Mouse (Mus musculus): ENCODE measurements around the gene Trak1.

DNA sequence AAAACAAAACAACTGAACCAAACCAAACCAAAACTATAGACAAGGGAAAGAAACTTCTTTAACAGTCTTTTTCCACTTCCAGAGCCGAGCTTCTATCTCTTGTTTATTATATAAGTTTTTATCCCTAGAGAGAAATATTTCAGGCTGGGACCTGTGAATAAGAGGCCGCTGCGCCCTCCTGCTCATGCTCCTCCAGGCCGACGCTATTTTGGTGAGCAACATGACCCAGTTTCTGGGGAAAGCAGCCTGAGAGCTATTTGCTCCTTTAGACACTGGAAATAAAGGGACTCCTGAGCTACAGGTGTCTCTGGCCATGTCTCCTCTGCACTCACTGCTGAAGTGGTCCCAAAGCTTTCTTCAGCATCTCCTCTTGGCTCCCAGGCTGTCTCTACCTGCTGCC lies 222.7 kb downstream of the Trak1 start:
- TF ChIP-seq CTCF (IDR thresholded peaks at IDR 0.05; ENCODE audit: low read depth, low read length) (no peak), POLR2A (IDR thresholded peaks at IDR 0.05; ENCODE audit: extremely low read depth, insufficient read depth, low read length) (no peak)
